Mouse (Mus musculus) midbrain, embryonic 10.5 days (tissue): ENCODE measurements around the gene Aagab. TPM values are rescaled to one million over a fixed set of nuclear protein-coding genes. Genes with fewer than 3 reads are reported as not detected.

Experiments used
- DNase-seq: peaks from one replicate; pipeline ENCODE4 v3.0.0-alpha.2; 2017; ENCODE audit warnings: low spot score
- H3K27ac ChIP-seq: fragments of 300-500 bp; sonication (generic); replicated peaks from 2 replicates; pipeline ENCODE4 v1.5.1; 2016; ENCODE audit warnings: mild to moderate bottlenecking
- H3K27me3 ChIP-seq: fragments of 300-500 bp; sonication (generic); 2 replicates; pipeline ENCODE4 v1.6.1; 2016; ENCODE audit warnings: low read depth, mild to moderate bottlenecking; ENCODE audit not compliant: poor library complexity, severe bottlenecking
- H3K36me3 ChIP-seq: fragments of 300-500 bp; sonication (generic); 2 replicates; pipeline ENCODE4 v1.6.1; 2016; ENCODE audit warnings: mild to moderate bottlenecking, moderate library complexity
- H3K4me1 ChIP-seq: fragments of 300-500 bp; sonication (generic); 2 replicates; pipeline ENCODE4 v1.6.1; 2016
- H3K4me3 ChIP-seq: fragments of 300-500 bp; sonication (generic); 2 replicates; pipeline ENCODE4 v1.5.1; 2016; ENCODE audit warnings: mild to moderate bottlenecking, moderate library complexity
- H3K9me3 ChIP-seq: fragments of 300-500 bp; sonication (generic); replicated peaks from 2 replicates; pipeline ENCODE4 v1.6.1; 2016; ENCODE audit warnings: mild to moderate bottlenecking
- WGBS: fragments of 180-500 bp; shearing (Covaris S2); methylation state at CpG from one replicate; pipeline ENCODE4 v1.1.7; 2016; 5-methylcytosine and 5-hydroxymethylcytosine counted together
- polyA plus RNA-seq: library from polyadenylated mRNA; unstranded; fragments of >200 nt; fragmentation: Nextera tagmentation; extraction: Ambion mirVana; gene quantifications from 2 replicates; pipeline ENCODE4 v1.2.1, GENCODE M21; 2016

Aagab gene
- polyA plus RNA-seq, 1 experiment from 2014 or later, result 53.3 TPM

DNA sequence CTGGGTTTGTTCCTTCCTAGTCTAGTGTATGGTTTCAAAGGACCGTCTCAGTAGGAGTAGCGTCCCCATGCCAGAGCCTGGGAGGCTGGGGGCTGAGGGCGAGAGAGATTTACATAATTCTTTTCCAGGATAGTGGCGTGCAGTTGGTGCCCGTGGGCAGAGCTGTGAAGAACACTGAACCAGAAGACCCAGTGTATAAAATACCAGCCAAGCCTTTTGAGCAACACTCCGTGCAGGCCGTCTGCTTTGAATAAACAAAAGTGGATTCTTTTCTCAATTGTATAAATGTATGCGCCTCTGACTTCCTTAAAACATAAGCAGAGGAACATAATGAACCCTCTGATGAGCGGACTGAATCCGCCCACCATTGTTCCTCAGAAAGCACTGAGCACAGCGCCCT is 30.5 kb downstream of the Aagab start:
- Histone ChIP-seq H3K4me1 (peaks cover 19% of the 10 kb centered on the region), H3K4me3 (peak overlapping the region; percentile 10; the same call in 1 of the 2 replicates), H3K9me3 (no peaks in the 10 kb centered on the region), H3K27me3 (no peaks in the 10 kb centered on the region), H3K36me3 (peaks cover 59% of the 10 kb centered on the region), H3K27ac (peak overlapping the region; percentile 64)
- WGBS, result 41% methylated on average over 11 of the region's 11 CpGs
- DNase-seq, result no peak

DNA sequence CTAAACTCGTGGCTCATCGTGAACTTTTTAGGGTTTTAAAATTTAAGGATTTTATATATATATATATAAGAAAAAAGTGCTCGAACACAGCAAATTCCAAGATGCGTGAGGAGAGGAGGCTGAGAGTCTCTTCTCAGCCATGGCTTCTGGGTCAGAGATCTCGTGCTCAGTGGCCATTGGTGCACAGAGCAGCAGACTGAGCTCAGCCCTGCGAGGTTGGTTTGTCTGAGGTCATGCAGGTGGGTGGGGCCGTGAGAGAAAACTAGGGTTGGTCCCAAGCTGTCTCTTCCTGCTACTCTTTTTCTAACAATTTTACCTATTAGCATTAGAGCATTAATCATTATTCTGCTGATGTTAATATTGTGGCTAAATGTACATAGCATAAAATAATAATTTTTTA is 30.9 kb downstream of the Aagab start:
- 63% methylated on average over 7 of the region's 7 CpGs for WGBS
- Histone ChIP-seq H3K27me3 (no peaks in the 10 kb centered on the region), H3K4me1 (peaks cover 19% of the 10 kb centered on the region), H3K4me3 (no peak overlapping the region), H3K9me3 (no peaks in the 10 kb centered on the region), H3K27ac (no peak overlapping the region; the same call in 1 of the 2 replicates), H3K36me3 (peaks cover 59% of the 10 kb centered on the region)
- DNase-seq, result no peak

DNA sequence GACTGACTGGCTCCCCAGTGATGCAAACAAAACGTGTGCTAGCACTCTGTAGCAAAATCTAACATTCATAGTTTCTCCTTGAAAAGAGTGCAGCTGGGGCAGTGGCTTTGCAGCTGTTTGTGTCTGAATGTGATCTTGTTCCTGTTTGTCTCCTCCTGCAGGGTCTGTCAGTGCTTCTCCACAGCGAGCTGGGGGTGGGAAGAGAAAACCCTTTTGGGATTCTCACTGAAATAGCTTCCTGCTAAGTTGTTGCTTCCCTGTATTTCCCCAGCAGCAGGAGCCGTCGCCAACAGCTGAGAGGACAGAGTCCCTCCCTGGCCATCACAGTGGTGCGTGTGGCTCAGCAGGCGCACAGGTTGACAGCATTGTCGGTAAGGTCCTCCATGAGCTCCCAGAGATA is 33.7 kb downstream of the Aagab start:
- Histone ChIP-seq H3K4me1 (peaks cover 19% of the 10 kb centered on the region), H3K36me3 (peaks cover 60% of the 10 kb centered on the region), H3K4me3 (no peak overlapping the region), H3K27me3 (no peaks in the 10 kb centered on the region), H3K27ac (no peak overlapping the region), H3K9me3 (no peaks in the 10 kb centered on the region)
- 75% methylated on average over 7 of the region's 7 CpGs for WGBS
- DNase-seq, result no peak

DNA sequence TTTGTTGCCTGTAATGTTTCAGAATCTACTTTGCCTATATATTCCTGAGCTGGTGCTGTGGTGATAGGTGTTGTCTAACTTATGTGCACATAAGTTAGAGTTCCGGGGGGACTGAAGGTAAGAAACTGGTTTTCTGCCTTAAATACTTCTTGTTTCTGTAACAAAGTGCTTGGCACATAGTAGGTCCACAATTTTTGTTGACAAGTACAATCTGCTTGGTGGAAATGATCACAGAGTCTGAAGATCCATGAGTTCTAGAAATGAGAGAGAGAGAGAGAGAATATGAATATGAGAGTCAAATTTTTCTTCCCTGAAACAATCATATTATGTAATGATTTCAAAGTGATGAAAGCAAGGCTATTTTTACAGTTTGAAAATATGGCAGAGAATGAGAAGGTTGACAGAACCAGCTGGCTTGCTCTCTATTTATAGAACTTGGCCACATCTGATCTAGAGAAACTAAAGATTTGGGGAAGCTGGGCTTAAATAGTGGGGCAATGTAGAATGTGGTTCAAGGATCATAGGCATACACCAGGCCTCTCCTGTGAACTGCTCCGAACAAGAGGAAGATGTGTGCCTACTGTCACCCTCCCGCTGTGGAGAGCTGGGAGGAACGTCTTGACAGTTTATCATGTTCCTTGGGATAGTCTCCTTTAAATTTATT is 39.7 kb downstream of the Aagab start:
- Histone ChIP-seq H3K4me1 (no peaks in the 10 kb centered on the region), H3K27ac (no peak overlapping the region), H3K4me3 (no peak overlapping the region), H3K9me3 (no peaks in the 10 kb centered on the region), H3K36me3 (peaks cover 96% of the 10 kb centered on the region), H3K27me3 (no peaks in the 10 kb centered on the region)
- no peak for DNase-seq
- 93% methylated on average over 4 of the region's 4 CpGs for WGBS

DNA sequence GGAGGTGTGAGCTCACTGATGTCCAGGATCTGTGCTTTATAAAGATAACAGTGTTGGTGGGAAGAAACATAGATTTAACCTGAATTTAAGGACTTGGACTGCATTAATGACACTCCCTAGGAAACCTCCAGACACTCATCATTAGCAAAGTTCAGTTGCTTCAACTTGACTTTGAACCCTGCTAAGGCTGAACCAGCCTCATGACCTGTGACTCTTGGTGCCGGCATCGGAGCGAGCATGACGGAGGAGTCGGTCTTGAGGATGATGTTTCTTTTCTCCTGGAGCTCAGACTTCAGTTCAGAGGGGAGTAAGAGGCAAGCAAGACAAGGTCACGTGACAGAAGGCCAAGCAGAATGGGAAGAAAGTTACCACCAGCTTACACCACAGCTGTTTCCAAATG is 41.6 kb downstream of the Aagab start:
- Histone ChIP-seq H3K9me3 (no peaks in the 10 kb centered on the region), H3K27me3 (no peaks in the 10 kb centered on the region), H3K4me1 (no peaks in the 10 kb centered on the region), H3K36me3 (peaks cover 97% of the 10 kb centered on the region), H3K27ac (no peak overlapping the region), H3K4me3 (no peak overlapping the region)
- no peak for DNase-seq
- WGBS, result 92% methylated on average over 6 of the region's 6 CpGs

DNA sequence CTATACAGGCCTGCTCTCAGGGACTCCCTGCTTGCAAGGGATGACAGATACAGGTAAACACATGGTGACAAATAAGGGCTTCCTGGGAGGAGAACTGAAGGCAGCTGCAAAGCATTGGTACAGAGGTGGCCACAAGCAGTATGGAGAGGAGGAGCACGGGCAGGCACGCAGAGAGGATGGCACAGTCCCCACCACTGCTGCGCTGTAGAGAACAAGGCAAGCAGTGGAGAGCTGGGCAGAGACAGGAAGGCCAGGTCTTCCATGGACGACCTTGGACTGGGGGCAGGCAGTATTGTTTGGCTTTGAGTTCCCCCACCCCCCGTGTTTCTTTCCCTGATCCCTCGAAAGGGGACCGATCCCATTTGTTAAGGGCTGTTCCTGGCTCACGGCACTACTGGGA is 42.6 kb downstream of the Aagab start:
- peak overlapping the region; percentile 46; the same call in 1 of the 2 replicates for H3K27ac ChIP-seq
- no peaks in the 10 kb centered on the region for H3K27me3 ChIP-seq
- DNase-seq, result no peak
- H3K36me3 ChIP-seq, result peaks cover 98% of the 10 kb centered on the region
- H3K9me3 ChIP-seq, result no peaks in the 10 kb centered on the region
- no peaks in the 10 kb centered on the region for H3K4me1 ChIP-seq
- H3K4me3 ChIP-seq, result no peak overlapping the region
- 83% methylated on average over 8 of the region's 8 CpGs for WGBS

DNA sequence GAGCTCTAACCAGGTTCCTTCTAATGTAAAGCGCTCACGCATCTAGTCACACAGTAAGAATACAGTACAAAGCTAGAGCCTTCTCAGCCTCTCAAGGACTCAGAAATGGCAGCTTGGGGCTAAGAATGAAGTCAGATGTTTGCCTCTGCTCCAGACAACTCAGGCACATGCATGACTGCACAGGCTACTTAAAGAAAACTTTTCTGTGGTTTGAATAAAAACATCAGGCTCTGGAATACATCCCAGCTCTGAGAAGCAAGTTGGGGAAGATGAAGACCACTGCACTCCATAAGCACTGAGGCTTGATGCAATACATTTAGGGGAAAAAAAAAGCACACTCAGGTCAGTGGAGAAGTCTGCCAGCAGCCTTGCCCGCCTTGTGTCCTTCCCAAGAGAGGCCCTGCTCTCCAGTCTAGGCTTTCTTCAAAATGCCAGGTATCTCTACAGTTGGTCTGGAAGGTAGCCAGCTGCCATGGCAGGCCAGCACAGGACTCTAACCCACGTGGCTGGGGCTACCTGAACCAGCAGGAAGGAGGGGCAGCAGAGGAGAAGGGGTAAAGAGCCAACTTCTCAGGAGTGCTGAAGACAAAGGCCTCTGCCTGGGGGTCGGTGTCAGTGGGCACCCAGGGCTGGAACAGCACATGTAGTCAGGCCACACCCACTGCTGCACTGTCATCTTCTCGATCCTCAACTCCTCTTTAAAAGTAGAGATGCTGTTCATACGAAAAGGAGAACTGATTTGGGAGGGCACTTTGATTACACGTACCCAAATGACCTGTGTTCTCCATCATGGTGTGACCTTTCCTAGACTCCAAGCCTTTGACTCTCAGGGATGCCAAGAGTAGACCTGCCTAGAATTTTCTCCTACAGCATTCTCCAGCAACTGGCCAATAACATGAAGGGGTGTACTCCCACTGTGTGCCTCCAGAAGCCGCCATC is 45.4 kb downstream of the Aagab start:
- Histone ChIP-seq H3K27ac (no peak overlapping the region), H3K9me3 (no peaks in the 10 kb centered on the region), H3K4me3 (no peak overlapping the region), H3K27me3 (no peaks in the 10 kb centered on the region), H3K4me1 (peaks cover 3% of the 10 kb centered on the region), H3K36me3 (peaks cover 100% of the 10 kb centered on the region)
- DNase-seq, result no peak
- 88% methylated on average over 9 of the region's 9 CpGs for WGBS

DNA sequence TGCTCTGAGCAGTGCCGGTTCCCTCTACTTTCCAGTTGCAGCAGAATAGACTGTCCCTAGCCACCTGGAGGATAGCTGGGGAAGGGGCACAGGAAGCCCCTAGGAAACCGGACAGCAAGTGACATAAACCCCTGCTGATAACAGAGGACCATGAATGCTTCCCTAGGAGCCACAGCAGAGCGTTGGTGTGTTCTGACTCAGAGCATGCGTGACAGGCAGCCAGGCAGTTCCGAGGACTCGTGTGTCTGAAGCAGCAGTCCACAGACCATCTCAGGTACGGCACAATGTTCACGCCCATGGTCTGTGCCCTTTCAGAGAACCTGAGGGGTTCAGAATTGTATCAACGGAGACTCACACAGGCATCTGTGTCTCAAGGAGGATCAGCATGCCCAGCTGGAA is 46.1 kb downstream of the Aagab start:
- Histone ChIP-seq H3K27ac (no peak overlapping the region), H3K4me3 (no peak overlapping the region), H3K27me3 (no peaks in the 10 kb centered on the region), H3K36me3 (peaks cover 100% of the 10 kb centered on the region), H3K9me3 (no peaks in the 10 kb centered on the region), H3K4me1 (peaks cover 10% of the 10 kb centered on the region)
- DNase-seq, result no peak
- WGBS, result 91% methylated on average over 9 of the region's 9 CpGs

DNA sequence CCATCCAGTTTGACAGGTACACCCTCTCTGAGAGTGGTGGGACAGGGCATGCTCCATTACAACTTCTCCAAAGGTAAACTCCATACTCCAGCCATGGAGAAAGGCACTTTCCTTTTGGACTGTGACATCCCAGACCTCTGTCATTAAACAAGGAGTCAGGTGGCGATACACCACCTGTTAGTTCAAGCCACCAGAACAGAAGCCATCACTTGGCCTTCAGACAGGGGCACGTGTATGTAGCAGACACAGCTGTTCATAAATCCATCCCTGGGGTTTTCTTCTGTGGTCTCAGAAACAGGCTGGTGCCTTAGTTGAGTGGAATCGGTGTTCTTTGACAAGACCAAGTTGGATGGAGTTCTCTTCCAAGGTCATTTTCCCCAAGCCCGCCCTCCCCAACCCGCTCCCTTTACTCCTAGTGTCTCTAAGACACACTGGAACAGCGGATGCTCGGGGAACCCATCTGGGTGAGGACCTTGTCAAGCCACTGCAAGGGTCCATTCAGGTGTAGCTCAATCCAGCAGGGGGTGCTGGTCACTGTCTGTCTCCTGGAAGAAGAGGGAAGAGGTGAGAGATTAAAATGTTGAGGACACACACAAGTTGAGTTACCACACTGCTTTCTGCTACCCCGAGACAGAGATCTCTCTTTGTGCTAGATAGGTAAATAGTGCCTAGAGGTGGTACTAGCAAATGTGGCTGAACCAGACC is 47.5 kb downstream of the Aagab start:
- Histone ChIP-seq H3K27me3 (no peaks in the 10 kb centered on the region), H3K27ac (no peak overlapping the region), H3K36me3 (peaks cover 100% of the 10 kb centered on the region), H3K9me3 (no peaks in the 10 kb centered on the region), H3K4me3 (no peak overlapping the region), H3K4me1 (peaks cover 24% of the 10 kb centered on the region)
- WGBS, result 92% methylated on average over 8 of the region's 8 CpGs
- DNase-seq, result no peak

DNA sequence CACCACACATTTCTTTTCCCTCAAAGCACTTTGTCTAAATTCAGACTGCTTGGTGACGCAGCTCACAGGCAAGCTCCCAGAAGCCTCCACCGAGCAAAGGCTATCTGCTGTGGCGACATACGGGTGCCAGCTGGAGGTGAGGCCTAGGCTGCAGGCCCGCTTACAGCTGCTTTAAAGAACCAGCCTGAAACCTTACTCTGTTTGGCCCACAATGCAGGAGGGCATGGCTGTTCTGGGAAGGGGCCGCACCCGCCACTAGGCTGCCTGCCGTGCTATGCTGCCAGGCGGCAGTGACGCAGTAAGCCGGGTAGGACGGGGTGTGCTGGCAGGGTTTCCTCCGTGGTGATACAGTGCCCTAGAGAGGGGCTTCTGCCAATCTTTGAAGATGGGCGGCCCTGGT is 48.4 kb downstream of the Aagab start:
- H3K27me3 ChIP-seq, result no peaks in the 10 kb centered on the region
- no peak overlapping the region for H3K4me3 ChIP-seq
- H3K36me3 ChIP-seq, result peaks cover 100% of the 10 kb centered on the region
- H3K9me3 ChIP-seq, result no peaks in the 10 kb centered on the region
- H3K27ac ChIP-seq, result no peak overlapping the region
- 90% methylated on average over 14 of the region's 14 CpGs for WGBS
- H3K4me1 ChIP-seq, result peaks cover 29% of the 10 kb centered on the region
- no peak for DNase-seq

DNA sequence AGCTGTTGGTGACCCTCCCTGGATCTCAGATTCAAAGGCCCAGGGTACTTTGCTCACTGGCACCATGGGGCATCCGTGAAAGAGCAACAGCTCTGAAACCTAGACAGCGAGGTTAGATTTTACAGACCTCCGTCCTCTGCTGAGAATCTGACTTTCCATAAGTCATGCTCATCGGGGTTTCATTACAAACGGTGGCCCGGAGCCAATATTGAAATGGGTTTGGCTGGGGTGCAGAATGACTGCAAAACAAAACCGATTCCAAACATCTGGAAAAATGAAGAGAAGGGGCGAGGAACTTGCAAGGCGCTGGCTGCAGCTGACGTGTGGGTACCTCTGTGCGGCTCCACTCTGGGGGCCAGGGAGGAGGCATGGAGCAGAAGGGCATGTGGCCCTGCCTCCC is 49.1 kb downstream of the Aagab start:
- Histone ChIP-seq H3K36me3 (peaks cover 98% of the 10 kb centered on the region), H3K4me3 (no peak overlapping the region), H3K4me1 (peaks cover 29% of the 10 kb centered on the region), H3K27me3 (no peaks in the 10 kb centered on the region), H3K9me3 (no peaks in the 10 kb centered on the region), H3K27ac (no peak overlapping the region)
- DNase-seq, result no peak
- WGBS, result 94% methylated on average over 11 of the region's 11 CpGs

DNA sequence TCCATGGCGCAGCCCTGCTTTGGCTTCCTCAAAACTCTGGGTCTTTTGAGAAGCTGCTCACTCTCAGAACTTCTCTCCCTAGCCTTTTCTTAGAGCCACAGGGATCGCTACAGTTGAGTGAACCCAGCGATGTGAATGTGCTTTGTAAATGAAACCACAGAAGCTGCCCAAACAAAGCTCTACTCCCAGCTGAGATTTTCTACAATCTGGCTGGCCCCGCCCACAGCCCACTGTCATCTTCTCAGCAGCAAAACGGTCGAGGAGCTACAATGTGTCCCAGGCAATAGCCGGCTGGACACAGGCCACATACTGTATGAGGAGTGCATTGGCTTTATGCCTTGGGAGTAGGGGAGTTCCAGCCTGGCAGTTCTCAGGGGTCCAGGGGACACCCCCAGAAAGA is 51.2 kb downstream of the Aagab start:
- no peak overlapping the region for H3K4me3 ChIP-seq
- DNase-seq, result peak; percentile 50
- 23% methylated on average over 7 of the region's 7 CpGs for WGBS
- peaks cover 97% of the 10 kb centered on the region for H3K36me3 ChIP-seq
- H3K9me3 ChIP-seq, result no peaks in the 10 kb centered on the region
- no peaks in the 10 kb centered on the region for H3K27me3 ChIP-seq
- H3K27ac ChIP-seq, result peak overlapping the region; percentile 77
- peaks cover 29% of the 10 kb centered on the region for H3K4me1 ChIP-seq
